Mouse (Mus musculus) stomach, embryonic 16.5 days (tissue): ENCODE results near the gene Cbx6. TPM values are rescaled to one million over a fixed set of nuclear protein-coding genes. Genes with fewer than 3 reads are reported as not detected.

ENCODE experiments used
- ATAC-seq: fragments of 200-750 bp; cut with Nextera tagmentation; 2 replicates; pipeline ENCODE4 v1.8.0; 2017; ENCODE audit warnings: moderate number of reproducible peaks, moderate TSS enrichment; ENCODE audit not compliant: insufficient read depth, low FRiP score
- H3K27ac ChIP-seq: fragments of 300-500 bp; sonication (generic); 2 replicates; pipeline ENCODE4 v1.5.1; 2014; ENCODE audit warnings: low read length
- H3K27me3 ChIP-seq: fragments of 300-500 bp; sonication (generic); 2 replicates; pipeline ENCODE4 v1.6.1; 2014; ENCODE audit warnings: low read length, control low read depth, mixed read lengths; ENCODE audit not compliant: control insufficient read depth, insufficient read depth
- H3K36me3 ChIP-seq: fragments of 300-500 bp; sonication (generic); 2 replicates; pipeline ENCODE4 v1.6.1; 2014; ENCODE audit warnings: low read length; ENCODE audit not compliant: control insufficient read depth, insufficient read depth
- H3K4me1 ChIP-seq: fragments of 300-500 bp; sonication (generic); 2 replicates; pipeline ENCODE4 v1.6.1; 2014; ENCODE audit warnings: low read length, control low read depth, mixed read lengths; ENCODE audit not compliant: control insufficient read depth, insufficient read depth
- H3K4me2 ChIP-seq: fragments of 300-500 bp; sonication (generic); 2 replicates; pipeline ENCODE4 v1.6.1; 2014; ENCODE audit warnings: low read depth, low read length, mixed read lengths
- H3K4me3 ChIP-seq: fragments of 300-500 bp; sonication (generic); replicated peaks from 2 replicates; pipeline ENCODE4 v1.5.1; 2014; ENCODE audit warnings: mild to moderate bottlenecking, low read length
- H3K9ac ChIP-seq: fragments of 300-500 bp; sonication (generic); 2 replicates; pipeline ENCODE4 v1.6.1; 2014; ENCODE audit warnings: low read length
- H3K9me3 ChIP-seq: fragments of 300-500 bp; sonication (generic); replicated peaks from 2 replicates; pipeline ENCODE4 v1.6.1; 2016; ENCODE audit warnings: low read length, control low read depth; ENCODE audit not compliant: control insufficient read depth
- WGBS: fragments of 180-500 bp; shearing (Covaris S2); extraction: QIAGEN DNeasy Blood & Tissue Kit; methylation state at CpG from one replicate; pipeline ENCODE4 v1.1.7; 2014; 5-methylcytosine and 5-hydroxymethylcytosine counted together
- polyA plus RNA-seq: library from polyadenylated mRNA; unstranded; fragments of >200 nt; fragmentation: Nextera tagmentation; extraction: Ambion mirVana; gene quantifications from 2 replicates; pipeline ENCODE4 v1.2.1, GENCODE M21; 2015

The Cbx6 gene
- polyA plus RNA-seq, 1 experiment from 2014 or later: 75.6 TPM

DNA sequence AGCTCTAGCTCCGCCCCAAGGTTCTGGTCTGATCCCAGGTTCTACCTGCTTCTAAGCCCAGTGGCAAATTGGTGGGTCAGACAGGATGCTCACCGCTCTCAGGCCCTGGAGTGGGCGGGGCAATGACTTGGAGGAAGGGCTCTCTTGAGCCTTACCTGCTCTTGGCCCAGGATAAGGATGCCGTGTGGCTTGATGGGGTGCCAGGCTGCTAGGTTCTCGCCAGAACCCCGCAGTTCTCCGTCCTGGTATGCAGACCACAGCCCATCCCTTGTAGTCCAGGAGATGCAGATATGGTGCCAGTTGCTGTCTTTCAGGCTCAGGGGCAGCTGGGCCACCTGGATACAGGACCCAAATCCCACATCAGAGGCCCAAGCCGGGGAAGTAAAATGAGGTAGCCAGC is 44.4 kb downstream of the Cbx6 start:
- H3K36me3 ChIP-seq: no peaks in the 10 kb centered on the region
- no peaks in the 10 kb centered on the region for H3K9me3 ChIP-seq
- no peak for ATAC-seq
- 51% methylated on average over 8 of the region's 8 CpGs for WGBS
- no peaks in the 10 kb centered on the region for H3K27me3 ChIP-seq
- H3K4me3 ChIP-seq: no peak overlapping the region
- H3K4me1 ChIP-seq: no peaks in the 10 kb centered on the region
- no peak overlapping the region for H3K9ac ChIP-seq
- no peak overlapping the region for H3K4me2 ChIP-seq
- no peak overlapping the region for H3K27ac ChIP-seq

DNA sequence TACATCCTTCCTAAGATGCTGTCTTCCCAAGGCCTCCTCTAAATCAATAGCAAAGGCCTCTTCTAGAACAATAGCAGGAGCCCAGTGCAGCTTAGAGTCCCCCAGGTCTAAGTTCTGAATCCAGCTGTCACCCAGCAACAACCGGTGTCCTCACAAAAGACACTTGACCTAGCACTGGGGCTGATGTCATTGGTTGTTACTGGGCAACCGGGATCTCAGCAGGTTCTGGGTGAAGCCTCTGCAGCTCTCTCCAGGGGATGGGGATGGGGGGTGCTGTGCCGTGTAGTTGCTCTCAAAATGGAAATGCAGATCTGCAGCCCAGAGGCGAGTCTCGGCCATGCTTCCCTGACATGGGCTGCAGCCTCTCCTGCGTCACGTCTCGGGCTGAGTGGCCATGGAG is 46.7 kb downstream of the Cbx6 start:
- Histone ChIP-seq H3K4me1 (no peaks in the 10 kb centered on the region), H3K27ac (no peak overlapping the region), H3K9ac (no peak overlapping the region), H3K27me3 (no peaks in the 10 kb centered on the region), H3K4me2 (no peak overlapping the region), H3K36me3 (no peaks in the 10 kb centered on the region), H3K9me3 (no peaks in the 10 kb centered on the region), H3K4me3 (no peak overlapping the region)
- 63% methylated on average over 8 of the region's 8 CpGs for WGBS
- no peak for ATAC-seq

DNA sequence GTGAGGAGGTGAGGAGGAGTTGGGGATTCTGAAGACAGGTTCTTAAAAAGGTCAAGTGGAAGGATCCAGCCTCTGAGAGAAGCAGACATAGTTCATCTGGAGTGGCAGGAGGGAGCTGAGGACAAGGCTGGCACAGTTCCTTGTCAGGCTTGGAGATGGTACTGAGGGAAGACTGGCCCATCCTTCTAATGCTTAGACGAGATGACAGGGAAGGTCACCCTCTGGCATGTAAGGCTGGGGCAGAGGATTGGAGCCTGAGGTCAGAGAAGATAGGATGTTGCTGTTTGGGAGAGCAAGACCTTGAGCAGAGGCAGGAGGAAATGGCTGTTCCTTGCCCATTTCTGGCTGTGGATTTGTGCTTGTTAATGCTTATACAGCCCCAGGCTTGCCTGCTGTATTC is 49.4 kb downstream of the Cbx6 start:
- Histone ChIP-seq H3K9me3 (no peaks in the 10 kb centered on the region), H3K27ac (no peak overlapping the region), H3K9ac (no peak overlapping the region), H3K4me1 (no peaks in the 10 kb centered on the region), H3K4me2 (no peak overlapping the region), H3K27me3 (no peaks in the 10 kb centered on the region), H3K36me3 (no peaks in the 10 kb centered on the region), H3K4me3 (no peak overlapping the region)
- 48% methylated on average over 1 of the region's 1 CpGs for WGBS
- ATAC-seq: no peak

DNA sequence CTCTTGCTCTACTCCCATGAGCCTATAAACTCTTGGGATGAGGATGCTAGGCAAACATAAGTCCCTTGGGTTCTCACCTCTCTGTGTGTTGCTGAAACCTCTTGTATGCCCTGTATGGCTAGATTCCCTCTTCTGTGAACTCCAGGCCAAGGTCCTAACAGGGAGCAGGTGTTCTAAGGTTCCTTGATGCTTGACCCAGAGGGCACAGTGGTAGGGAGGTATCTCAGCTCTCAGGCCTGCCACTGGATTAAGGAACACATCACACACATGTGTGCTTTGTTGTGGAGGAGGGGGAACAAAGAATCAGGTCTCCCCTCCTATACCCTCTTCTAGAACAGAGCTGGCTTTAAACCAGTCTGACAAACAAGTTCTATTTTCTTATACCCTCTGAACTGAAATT is 56.7 kb downstream of the Cbx6 start, which contains the start of gene Dnal4:
TSS of gene Dnal4 (minus strand) at position 101 of the 400 bp plus-strand sequence.
- Histone ChIP-seq H3K36me3 (no peaks in the 10 kb centered on the region), H3K27ac (no peak within 1 kb of the TSS), H3K4me2 (no peak within 1 kb of the TSS), H3K27me3 (no peaks in the 10 kb centered on the region), H3K9ac (no peak within 1 kb of the TSS), H3K4me1 (peaks cover 11% of the 10 kb centered on the region), H3K9me3 (no peaks in the 10 kb centered on the region), H3K4me3 (no peak within 1 kb of the TSS)
- ATAC-seq: no peak

DNA sequence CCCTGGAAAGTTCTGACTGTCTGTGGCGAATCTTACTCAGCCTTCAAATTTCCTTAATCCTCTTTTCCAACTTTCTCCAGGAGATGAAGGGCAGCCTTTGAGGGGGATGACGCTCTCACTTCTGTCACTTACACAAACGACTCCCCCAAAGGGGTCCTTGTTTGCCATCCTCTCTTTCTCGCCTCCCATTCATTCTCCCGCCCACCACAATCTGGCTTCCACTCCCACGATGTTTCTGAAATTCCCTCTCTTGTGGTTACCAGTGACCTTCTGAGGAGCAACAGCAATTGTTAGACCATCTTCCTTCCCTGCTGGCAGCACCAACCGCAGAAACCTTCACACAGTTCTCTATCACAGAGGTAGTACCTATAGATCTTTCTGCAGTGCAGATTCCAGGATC is 58.8 kb downstream of the Cbx6 start:
- ATAC-seq: no peak
- WGBS: 56% methylated on average over 7 of the region's 7 CpGs
- H3K27me3 ChIP-seq: no peaks in the 10 kb centered on the region

DNA sequence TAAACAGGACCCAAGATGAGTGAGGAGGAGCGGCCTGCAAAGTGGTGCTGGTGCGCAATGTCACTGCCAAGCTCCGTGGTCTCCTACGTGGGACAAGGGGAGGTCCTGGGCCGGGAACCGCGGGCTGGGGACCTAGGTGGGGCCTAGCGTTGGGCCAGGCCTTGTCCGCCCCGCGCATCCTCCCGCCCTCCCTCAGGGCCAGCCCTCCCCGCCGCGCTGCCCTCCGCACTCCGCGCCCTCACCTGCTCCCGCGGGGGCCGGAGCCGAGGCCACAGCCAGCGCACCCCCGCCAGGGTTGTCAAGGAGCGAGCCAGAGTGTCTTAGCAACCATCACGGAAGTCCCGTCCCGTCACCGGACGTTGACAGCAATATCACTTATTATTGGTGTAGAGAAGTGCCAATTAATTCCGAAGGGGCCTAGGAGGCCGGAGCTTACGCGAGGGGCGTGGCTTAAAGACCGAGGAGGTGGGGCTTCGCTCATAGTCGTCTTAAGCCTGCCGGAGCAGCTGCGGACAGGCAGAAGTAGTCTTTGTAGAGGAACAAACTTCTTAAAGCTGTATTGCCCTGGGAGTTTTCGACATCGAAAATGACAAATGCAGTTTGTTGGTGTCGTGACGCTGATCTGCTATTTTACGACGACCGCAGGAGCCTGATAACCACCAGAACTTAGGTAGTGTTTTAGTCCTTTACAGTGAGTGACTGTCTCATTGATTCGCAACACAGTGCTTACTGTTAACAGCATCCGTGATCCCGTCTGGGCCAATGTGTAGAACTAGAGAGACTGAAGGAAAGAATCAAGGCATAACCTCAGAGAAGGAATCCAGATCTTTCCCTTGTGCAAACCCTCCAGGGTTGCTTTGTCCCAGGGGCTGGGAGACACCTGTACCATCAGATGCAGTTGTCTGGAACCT is 60.1 kb downstream of the Cbx6 start:
- H3K4me3 ChIP-seq: peak overlapping the region; percentile 91
- H3K27me3 ChIP-seq: no peaks in the 10 kb centered on the region
- under 1% methylated on average over 50 of the region's 50 CpGs for WGBS
- H3K4me2 ChIP-seq: peak overlapping the region; percentile 82
- H3K9me3 ChIP-seq: no peaks in the 10 kb centered on the region
- ATAC-seq: peak; percentile 98
- peaks cover 25% of the 10 kb centered on the region for H3K4me1 ChIP-seq
- H3K36me3 ChIP-seq: no peaks in the 10 kb centered on the region
- H3K9ac ChIP-seq: peak overlapping the region; percentile 90
- H3K27ac ChIP-seq: peak overlapping the region; percentile 82

More for the DNA sequence above, 58.8 kb downstream of the Cbx6 start:
- H3K27ac ChIP-seq: no peak overlapping the region
- peaks cover 19% of the 10 kb centered on the region for H3K4me1 ChIP-seq
- no peak overlapping the region for H3K4me3 ChIP-seq
- no peak overlapping the region for H3K9ac ChIP-seq
- no peak overlapping the region for H3K4me2 ChIP-seq
- no peaks in the 10 kb centered on the region for H3K36me3 ChIP-seq
- H3K9me3 ChIP-seq: no peaks in the 10 kb centered on the region

Other genes starting within 250 kb of the Cbx6 start
- gene Dmc1, start 229.6 kb downstream of the Cbx6 start, polyA plus RNA-seq: 2.4 and 2.8 TPM in 2 replicates
- 0.92 and 1.1 TPM in 2 replicates for gene Fam227a, start 175.7 kb downstream of the Cbx6 start, polyA plus RNA-seq
- gene Cby1, start 175.5 kb downstream of the Cbx6 start, polyA plus RNA-seq: 48.0 and 48.1 TPM in 2 replicates
- gene Tomm22, start 163.8 kb downstream of the Cbx6 start, polyA plus RNA-seq: 231 and 236 TPM in 2 replicates
- gene Josd1, start 146.8 kb downstream of the Cbx6 start, polyA plus RNA-seq: 16.1 and 16.6 TPM in 2 replicates
- gene Gtpbp1, start 143.8 kb downstream of the Cbx6 start, polyA plus RNA-seq: 24.0 and 24.6 TPM in 2 replicates
- 4.1 and 4.4 TPM in 2 replicates for gene Sun2, start 92.2 kb downstream of the Cbx6 start, polyA plus RNA-seq
- 48.4 and 51.2 TPM in 2 replicates for gene Dnal4, start 56.8 kb downstream of the Cbx6 start, polyA plus RNA-seq
- 2.5 and 2.8 TPM in 2 replicates for gene Nptxr, start 29.9 kb downstream of the Cbx6 start, polyA plus RNA-seq
- gene Npcd, start 451 bp downstream of the Cbx6 start, polyA plus RNA-seq: 0.19 TPM in 1 of 2 replicates, not detected in the other
- gene Apobec3, start 57.0 kb upstream of the Cbx6 start, polyA plus RNA-seq: 31.5 and 31.9 TPM in 2 replicates
- 5.7 and 6.9 TPM in 2 replicates for gene Cbx7, start 136.4 kb upstream of the Cbx6 start, polyA plus RNA-seq
- gene Pdgfb, start 180.3 kb upstream of the Cbx6 start, polyA plus RNA-seq: 2.9 and 3.4 TPM in 2 replicates